ENCODE assay signal across 9 mouse cellular contexts in genomic region chr4:114405682-114406354, GRCm38 (mm10). TPM values are rescaled to one million over a fixed set of nuclear protein-coding genes. Genes with fewer than 3 reads are reported as not detected.
DNase-seq lines count a peak whose midpoint lies in the region; ATAC-seq and TF ChIP-seq lines count a peak whose summit lies in the region.
"Had no signal": no experiment of that assay in that cellular context is flagged by ENCODE, and none has a peak within 500 bp of the region (broad histone marks: within the 10 kb centered on the region; RNA-seq: fewer than 3 reads in every experiment).

No protein-coding gene starts in this region.

- no peaks in the 10 kb centered on the region for H3K27me3 ChIP-seq in Patski
- H3K27me3 ChIP-seq in hindbrain, embryonic 12.5 days: peaks cover 32% of the 10 kb centered on the region
- peaks cover 11% of the 10 kb centered on the region for H3K27me3 ChIP-seq in lung, embryonic 16.5 days (ENCODE audit: control insufficient read depth, insufficient read depth, low read depth, low read length)

- peak overlapping the region; percentile 73 for H3K9ac ChIP-seq in hindbrain, embryonic 12.5 days
- H3K9ac ChIP-seq in lung, embryonic 16.5 days (ENCODE audit: low read length): peak overlapping the region; percentile 80

- in situ Hi-C loops in Patski (cut with MboI; ENCODE audit: low pct_unique_long_range_greater_than_20kb): loop anchor here (5.0 to 10.0 kb wide), 2 partner anchors 59 to 101 kb away; no protein-coding TSS in a partner anchor

- TF ChIP-seq CTCF in Patski (IDR thresholded peaks at IDR 0.05): peak; percentile 98

- peak; percentile 87 for ATAC-seq in Patski
- peak; percentile 83 for ATAC-seq in hindbrain, embryonic 12.5 days (ENCODE audit: low FRiP score)
- ATAC-seq in lung, embryonic 16.5 days (ENCODE audit: low read depth): peak; percentile 89

- no peaks in the 10 kb centered on the region for H3K36me3 ChIP-seq in hindbrain, embryonic 12.5 days
- H3K36me3 ChIP-seq in lung, embryonic 16.5 days (ENCODE audit: control insufficient read depth, insufficient read depth, low read length): 0 out of 2 replicates have a peak, but pooled peaks cover 2% of the 10 kb centered on the region

- WGBS in hindbrain, embryonic 12.5 days: under 1% methylated on average over 14 of the region's 74 CpGs
- under 1% methylated on average over 32 of the region's 74 CpGs for WGBS in lung, embryonic 16.5 days

- CTCF ChIA-PET in Patski (lab: Charles Lee): interaction anchor here (0.7 to 2.4 kb wide), 9 partner anchors 12 to 230 kb away, joined by 3 to 9 read pairs (median 4); no protein-coding TSS in a partner anchor

- peak overlapping the region; percentile 98 for H3K4me2 ChIP-seq in hindbrain, embryonic 12.5 days (replicated peaks)
- H3K4me2 ChIP-seq in lung, embryonic 16.5 days (ENCODE audit: low read depth, low read length): peak overlapping the region; percentile 87

- peaks cover 25% of the 10 kb centered on the region for H3K4me1 ChIP-seq in hindbrain, embryonic 12.5 days
- peaks cover 10% of the 10 kb centered on the region; the same call in 1 of the 2 replicates for H3K4me1 ChIP-seq in lung, embryonic 16.5 days (replicated peaks; ENCODE audit: control insufficient read depth, insufficient read depth, low read length)

- no peak for DNase-seq in Patski (ENCODE audit: low read depth, low spot score)
- DNase-seq in cerebellum, postnatal 14 days: peak; percentile 90 to 91
- peak; percentile 67 to 80 for DNase-seq in frontal cortex, postnatal 14 days (ENCODE audit: low spot score in 2 of 2)
- peak; percentile 82 to 88 for DNase-seq in layer of hippocampus, postnatal 10 days (ENCODE audit: low spot score in 2 of 2)
- DNase-seq in ovary, postnatal 14 days (ENCODE audit: low spot score): peak; percentile 89
- DNase-seq in thymus, postnatal 0 days (ENCODE audit: low spot score): peak; percentile 53

- POLR2A ChIA-PET in Patski (lab: Charles Lee): no interaction called here

- peak overlapping the region; percentile 77 for H3K27ac ChIP-seq in hindbrain, embryonic 12.5 days
- peak overlapping the region; percentile 95 for H3K27ac ChIP-seq in lung, embryonic 16.5 days (ENCODE audit: low read length)
- H3K27ac ChIP-seq: macrophage had no signal

- H3K4me3 ChIP-seq in hindbrain, embryonic 12.5 days: peak overlapping the region; percentile 72
- peak overlapping the region; percentile 74 for H3K4me3 ChIP-seq in lung, embryonic 16.5 days (ENCODE audit: low read length)

- H3K9me3 ChIP-seq in hindbrain, embryonic 12.5 days (replicated peaks): no peaks in the 10 kb centered on the region
- no peaks in the 10 kb centered on the region for H3K9me3 ChIP-seq in lung, embryonic 16.5 days (ENCODE audit: control insufficient read depth, low read length)

RNA-seq across cellular contexts. Expression of gene Trabd2b, which starts 0.7 kb away (rescaled TPM):
- 0.63 TPM for polyA plus RNA-seq in Patski (2021)
- 2.0 and 2.8 TPM in 2 replicates for polyA plus RNA-seq in hindbrain, embryonic 12.5 days (2016; fragmentation: Nextera tagmentation; extraction: Ambion mirVana)
- total RNA-seq in layer of hippocampus, postnatal 10 days (2021): 1 to 10 TPM; 1.3 to 1.5 TPM
- 5.1 and 5.4 TPM in 2 replicates for polyA plus RNA-seq in lung, embryonic 16.5 days (2015; fragmentation: Nextera tagmentation; extraction: Ambion mirVana)
- polyA plus RNA-seq in thymus, postnatal 0 days (2015; fragmentation: Nextera tagmentation; extraction: Ambion mirVana): 0.12 and 0.17 TPM in 2 replicates
- polyA plus RNA-seq: macrophage had no signal
